Mouse (Mus musculus) forebrain, embryonic 16.5 days (tissue): ENCODE results near the gene Ubash3a. TPM values are rescaled to one million over a fixed set of nuclear protein-coding genes. Genes with fewer than 3 reads are reported as not detected.

Experiments used
- ATAC-seq: fragments of 200-750 bp; cut with Nextera tagmentation; 2 replicates; pipeline ENCODE4 v1.8.0; 2017; ENCODE audit warnings: mild to moderate bottlenecking, moderate library complexity
- H3K27ac ChIP-seq: fragments of 300-500 bp; sonication (generic); 2 replicates; pipeline ENCODE4 v1.5.1; 2014; ENCODE audit warnings: low read length, control low read depth
- H3K27me3 ChIP-seq: fragments of 300-500 bp; sonication (generic); replicated peaks from 2 replicates; pipeline ENCODE4 v1.6.1; 2014; ENCODE audit warnings: low read length; ENCODE audit not compliant: control insufficient read depth, insufficient read depth
- H3K36me3 ChIP-seq: fragments of 300-500 bp; sonication (generic); 2 replicates; pipeline ENCODE4 v1.6.1; 2014; ENCODE audit not compliant: control insufficient read depth, insufficient read depth
- H3K4me1 ChIP-seq: fragments of 300-500 bp; sonication (generic); replicated peaks from 2 replicates; pipeline ENCODE4 v1.6.1; 2014; ENCODE audit warnings: low read length; ENCODE audit not compliant: control insufficient read depth, insufficient read depth
- H3K4me2 ChIP-seq: fragments of 300-500 bp; sonication (generic); 2 replicates; pipeline ENCODE4 v1.6.1; 2014; ENCODE audit warnings: mild to moderate bottlenecking, low read length, control low read depth
- H3K4me3 ChIP-seq: fragments of 300-500 bp; sonication (generic); replicated peaks from 2 replicates; pipeline ENCODE4 v1.5.1; 2014; ENCODE audit warnings: mild to moderate bottlenecking, low read length, control low read depth
- H3K9ac ChIP-seq: fragments of 300-500 bp; sonication (generic); replicated peaks from 2 replicates; pipeline ENCODE4 v1.6.1; 2014; ENCODE audit warnings: low read depth, low read length, control low read depth
- H3K9me3 ChIP-seq: fragments of 300-500 bp; sonication (generic); 2 replicates; pipeline ENCODE4 v1.6.1; 2016; ENCODE audit warnings: low read length; ENCODE audit not compliant: control insufficient read depth
- WGBS: fragments of 180-500 bp; shearing (Covaris S2); extraction: QIAGEN DNeasy Blood & Tissue Kit; methylation state at CpG from one replicate; pipeline ENCODE4 v1.1.7; 2014; 5-methylcytosine and 5-hydroxymethylcytosine counted together
- polyA plus RNA-seq: library from polyadenylated mRNA; unstranded; fragments of >200 nt; fragmentation: Nextera tagmentation; extraction: Ambion mirVana; gene quantifications from 2 replicates; pipeline ENCODE4 v1.2.1, GENCODE M21; 2015

Gene Ubash3a
- polyA plus RNA-seq, 1 experiment from 2014 or later, result not detected

- no peak overlapping the region for H3K9ac ChIP-seq
- ATAC-seq, result no peak
- 85% methylated on average over 5 of the region's 5 CpGs for WGBS
- no peak overlapping the region for H3K4me3 ChIP-seq
- H3K4me1 ChIP-seq, result no peaks in the 10 kb centered on the region
- H3K27me3 ChIP-seq, result no peaks in the 10 kb centered on the region
- no peak overlapping the region for H3K4me2 ChIP-seq
- no peaks in the 10 kb centered on the region for H3K9me3 ChIP-seq
- no peaks in the 10 kb centered on the region for H3K36me3 ChIP-seq
- no peak overlapping the region for H3K27ac ChIP-seq
Observed at GRCm38 (mm10) chr17:31263770-31264169, 56.1 kb downstream of the Ubash3a start.

DNA sequence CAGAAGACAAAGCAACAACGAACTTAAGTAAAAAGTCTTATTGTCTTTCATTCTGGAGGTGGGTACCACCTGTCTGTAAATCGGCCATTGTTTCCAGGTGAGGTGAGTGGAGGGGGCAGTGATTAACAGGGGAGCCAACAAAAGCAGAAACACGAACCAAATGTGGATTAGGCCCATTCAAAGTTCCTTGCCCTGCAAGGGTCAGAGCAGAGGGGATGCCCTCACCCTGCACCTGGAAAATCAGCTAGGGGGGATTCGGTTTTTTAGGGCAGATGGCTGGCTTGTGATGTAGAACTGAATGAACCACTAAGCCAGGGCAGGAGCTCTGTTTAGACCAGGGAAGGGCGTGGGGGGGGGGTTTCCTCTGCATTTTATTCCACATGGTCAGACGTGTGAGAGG lies 56.7 kb downstream of the Ubash3a start:
- H3K4me2 ChIP-seq, result no peak overlapping the region
- H3K27ac ChIP-seq, result no peak overlapping the region
- H3K27me3 ChIP-seq, result no peaks in the 10 kb centered on the region
- WGBS, result 47% methylated on average over 6 of the region's 6 CpGs
- H3K36me3 ChIP-seq, result no peaks in the 10 kb centered on the region
- no peak overlapping the region for H3K9ac ChIP-seq
- no peaks in the 10 kb centered on the region for H3K4me1 ChIP-seq
- ATAC-seq, result no peak
- no peak overlapping the region for H3K4me3 ChIP-seq
- no peaks in the 10 kb centered on the region for H3K9me3 ChIP-seq

DNA sequence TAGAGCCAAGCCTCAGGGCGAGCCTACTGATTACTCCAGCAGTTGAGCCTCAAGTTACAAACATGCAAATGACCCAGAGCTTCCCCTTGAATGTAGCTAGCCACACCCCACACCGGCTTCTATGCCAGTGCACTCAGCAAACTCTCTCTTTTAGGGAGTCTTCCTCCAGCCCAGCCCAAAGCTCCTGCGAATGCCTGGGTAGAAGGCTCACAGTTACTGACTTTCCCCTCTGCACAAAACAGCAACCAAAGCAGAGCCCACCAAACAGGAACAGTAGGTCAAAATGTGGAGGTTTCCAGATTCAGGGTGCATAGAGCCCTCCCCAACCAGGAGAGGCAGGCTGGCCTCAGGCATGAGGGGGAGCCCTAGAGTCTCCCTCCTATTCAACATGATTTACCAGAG lies 57.5 kb downstream of the Ubash3a start:
- Histone ChIP-seq H3K4me3 (no peak overlapping the region), H3K4me1 (no peaks in the 10 kb centered on the region), H3K36me3 (no peaks in the 10 kb centered on the region), H3K4me2 (no peak overlapping the region), H3K9ac (no peak overlapping the region), H3K27ac (no peak overlapping the region), H3K9me3 (no peaks in the 10 kb centered on the region), H3K27me3 (no peaks in the 10 kb centered on the region)
- no peak for ATAC-seq
- 20% methylated on average over 3 of the region's 3 CpGs for WGBS

- ATAC-seq, result no peak
- H3K27me3 ChIP-seq, result no peaks in the 10 kb centered on the region
- H3K4me3 ChIP-seq, result no peak overlapping the region
- H3K27ac ChIP-seq, result no peak overlapping the region
- no peaks in the 10 kb centered on the region for H3K36me3 ChIP-seq
- 93% methylated on average over 9 of the region's 9 CpGs for WGBS
- no peaks in the 10 kb centered on the region for H3K4me1 ChIP-seq
- H3K9ac ChIP-seq, result no peak overlapping the region
- no peak overlapping the region for H3K4me2 ChIP-seq
- no peaks in the 10 kb centered on the region for H3K9me3 ChIP-seq
Observed at GRCm38 (mm10) chr17:31265831-31266230, 58.2 kb downstream of the Ubash3a start.

- Histone ChIP-seq H3K9me3 (no peaks in the 10 kb centered on the region), H3K36me3 (no peaks in the 10 kb centered on the region), H3K27ac (no peak overlapping the region), H3K27me3 (no peaks in the 10 kb centered on the region), H3K4me1 (no peaks in the 10 kb centered on the region), H3K4me3 (no peak overlapping the region), H3K4me2 (no peak overlapping the region), H3K9ac (no peak overlapping the region)
- no peak for ATAC-seq
- WGBS, result 85% methylated on average over 7 of the region's 7 CpGs
Observed at GRCm38 (mm10) chr17:31266321-31266950, 58.8 kb downstream of the Ubash3a start.

DNA sequence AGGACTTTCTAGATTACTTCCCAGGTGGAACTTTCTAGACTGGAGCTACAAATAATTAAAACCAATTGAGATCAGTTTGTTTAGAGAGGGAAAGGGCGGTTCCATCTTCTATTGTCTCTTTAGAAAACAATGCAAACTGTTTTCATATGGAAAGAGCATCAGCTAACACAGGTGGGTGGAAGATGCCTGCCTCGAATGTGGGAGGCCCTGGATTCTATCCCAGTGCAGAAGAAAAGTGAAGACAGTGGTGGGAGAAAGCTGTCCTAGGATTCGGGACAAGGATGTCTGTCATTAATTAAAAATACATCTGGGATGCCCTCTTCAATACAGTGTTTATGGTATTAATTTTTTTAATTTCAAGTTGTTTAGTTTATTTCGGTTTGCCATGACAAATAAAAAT lies 59.5 kb downstream of the Ubash3a start:
- no peaks in the 10 kb centered on the region for H3K36me3 ChIP-seq
- H3K27ac ChIP-seq, result no peak overlapping the region
- H3K4me1 ChIP-seq, result no peaks in the 10 kb centered on the region
- no peak overlapping the region for H3K9ac ChIP-seq
- no peak for ATAC-seq
- no peak overlapping the region for H3K4me2 ChIP-seq
- H3K27me3 ChIP-seq, result no peaks in the 10 kb centered on the region
- no peaks in the 10 kb centered on the region for H3K9me3 ChIP-seq
- 79% methylated on average over 4 of the region's 4 CpGs for WGBS
- H3K4me3 ChIP-seq, result no peak overlapping the region

DNA sequence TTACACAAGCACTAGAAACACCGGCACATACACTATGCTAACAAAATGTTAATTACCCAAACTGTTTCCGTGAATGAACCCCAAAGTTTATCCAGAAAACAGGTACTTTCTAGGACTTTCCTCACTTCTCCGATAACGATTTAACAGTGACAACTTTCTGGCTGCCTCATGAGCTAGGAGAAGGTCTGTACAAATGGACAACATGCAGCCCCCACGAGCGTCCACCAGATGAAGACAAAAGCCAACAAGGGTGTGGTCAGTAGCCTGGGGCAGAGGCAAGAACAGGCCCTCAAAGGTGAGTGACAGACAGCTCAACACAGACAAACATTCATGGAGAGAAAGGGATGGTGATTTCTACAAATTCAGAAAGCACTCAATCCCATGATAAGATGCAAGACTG lies 59.9 kb downstream of the Ubash3a start:
- ATAC-seq, result no peak
- 78% methylated on average over 6 of the region's 6 CpGs for WGBS
- Histone ChIP-seq H3K9me3 (no peaks in the 10 kb centered on the region), H3K4me2 (no peak overlapping the region), H3K4me3 (no peak overlapping the region), H3K27ac (no peak overlapping the region), H3K4me1 (no peaks in the 10 kb centered on the region), H3K9ac (no peak overlapping the region), H3K27me3 (no peaks in the 10 kb centered on the region), H3K36me3 (no peaks in the 10 kb centered on the region)

DNA sequence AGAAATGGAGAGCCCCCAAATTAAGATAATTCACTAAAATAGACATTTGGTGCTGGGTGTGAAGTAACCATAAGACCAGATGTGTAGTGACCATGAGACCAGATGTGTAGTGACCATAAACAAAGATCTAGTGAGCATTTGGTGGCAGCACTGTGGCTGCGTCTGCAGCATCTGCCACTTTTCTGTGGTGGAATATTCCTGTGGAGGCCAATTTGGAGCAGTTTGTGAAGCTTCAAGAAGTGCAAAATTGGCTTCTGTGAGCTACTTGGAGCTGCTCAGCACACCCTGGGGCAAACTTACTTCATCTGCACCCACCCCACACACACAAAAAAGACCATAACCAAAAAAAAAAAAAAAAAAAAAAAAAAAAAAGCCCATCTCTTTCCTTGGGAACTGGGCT lies 60.3 kb downstream of the Ubash3a start:
- Histone ChIP-seq H3K27ac (no peak overlapping the region), H3K4me3 (no peak overlapping the region), H3K4me2 (no peak overlapping the region), H3K4me1 (no peaks in the 10 kb centered on the region), H3K9ac (no peak overlapping the region), H3K9me3 (no peaks in the 10 kb centered on the region), H3K27me3 (no peaks in the 10 kb centered on the region), H3K36me3 (no peaks in the 10 kb centered on the region)
- 70% methylated on average over 1 of the region's 1 CpGs for WGBS
- ATAC-seq, result no peak

DNA sequence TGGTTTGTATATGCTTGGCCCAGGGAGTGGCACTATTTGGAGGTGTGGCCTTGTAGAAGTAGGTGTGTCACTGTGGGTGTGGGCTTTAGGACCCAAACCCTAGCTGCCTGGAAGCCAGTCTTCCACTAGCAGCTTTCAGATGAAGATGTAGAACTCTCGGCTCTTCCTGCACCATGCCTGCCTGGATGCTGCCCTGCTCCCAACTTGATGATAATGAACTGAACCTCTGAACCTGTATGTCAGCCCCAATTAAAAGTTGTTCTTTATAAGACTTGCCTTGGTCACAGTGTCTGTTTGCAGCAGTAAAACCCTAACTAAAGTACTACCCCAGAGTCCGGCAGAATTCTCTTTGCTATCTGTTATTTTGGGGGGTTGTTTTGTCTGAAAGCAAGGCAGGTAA lies 62.1 kb downstream of the Ubash3a start:
- Histone ChIP-seq H3K4me3 (no peak overlapping the region), H3K9ac (no peak overlapping the region), H3K36me3 (no peaks in the 10 kb centered on the region), H3K9me3 (no peaks in the 10 kb centered on the region), H3K27me3 (no peaks in the 10 kb centered on the region), H3K27ac (no peak overlapping the region), H3K4me1 (no peaks in the 10 kb centered on the region), H3K4me2 (no peak overlapping the region)
- no peak for ATAC-seq
- 92% methylated on average over 2 of the region's 2 CpGs for WGBS

- no peak overlapping the region for H3K4me2 ChIP-seq
- no peak overlapping the region for H3K27ac ChIP-seq
- no peaks in the 10 kb centered on the region for H3K4me1 ChIP-seq
- H3K4me3 ChIP-seq, result no peak overlapping the region
- no peaks in the 10 kb centered on the region for H3K36me3 ChIP-seq
- H3K27me3 ChIP-seq, result no peaks in the 10 kb centered on the region
- no peak for ATAC-seq
- WGBS, result 89% methylated on average over 4 of the region's 4 CpGs
- no peak overlapping the region for H3K9ac ChIP-seq
- no peaks in the 10 kb centered on the region for H3K9me3 ChIP-seq
Observed at GRCm38 (mm10) chr17:31270246-31270645, 62.6 kb downstream of the Ubash3a start.
